Mouse (Mus musculus): ENCODE measurements around the gene Nfib. TPM values are rescaled to one million over a fixed set of nuclear protein-coding genes. Genes with fewer than 3 reads are reported as not detected.

Nfib gene
- total and polyA plus RNA-seq, 2 experiments: 16.4 to 50.0 TPM

DNA sequence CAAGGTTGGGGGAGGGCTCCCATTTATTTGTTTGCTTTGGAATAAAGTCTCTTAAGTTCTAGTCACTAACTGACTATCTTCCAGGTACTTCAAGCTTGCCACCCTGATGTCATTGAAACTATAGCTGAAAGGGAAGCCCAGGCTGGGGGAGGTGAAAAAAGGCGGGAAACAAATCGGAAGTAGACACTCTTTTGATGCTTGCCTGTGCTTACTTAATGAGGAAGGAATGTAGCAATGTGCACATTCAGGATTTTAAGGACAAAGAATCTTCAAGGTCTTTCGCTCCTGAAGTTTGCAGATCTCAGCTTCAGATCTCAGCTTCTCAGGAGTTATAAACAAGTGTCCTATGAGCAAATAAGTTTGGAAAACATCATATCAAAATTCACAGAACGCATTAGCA, 95.9 kb downstream of the Nfib start:
- DNase-seq (ENCODE audit: extremely low read depth, low read depth, low spot score): no peak
- no peaks in the 10 kb centered on the region for H3K4me1 ChIP-seq (ENCODE audit: control insufficient read depth, insufficient read depth, low read length)
- 71% methylated on average over 4 of the region's 4 CpGs for WGBS
- no peaks in the 10 kb centered on the region for H3K36me3 ChIP-seq (ENCODE audit: control insufficient read depth, insufficient read depth, low read length)
- no peak overlapping the region for H3K27ac ChIP-seq (replicated peaks; ENCODE audit: insufficient read depth, low read depth, low read length)
- H3K27me3 ChIP-seq (ENCODE audit: control insufficient read depth, insufficient read depth, low read length): no peaks in the 10 kb centered on the region
- TF ChIP-seq CTCF (IDR thresholded peaks at IDR 0.05; ENCODE audit: low read depth, low read length) (no peak), POLR2A (IDR thresholded peaks at IDR 0.05; ENCODE audit: extremely low read depth, insufficient read depth, low read length) (no peak)
- no peaks in the 10 kb centered on the region for H3K79me2 ChIP-seq (ENCODE audit: control insufficient read depth, insufficient read depth, low read length)
- H3K4me3 ChIP-seq (ENCODE audit: insufficient read depth, low read depth, low read length): no peak overlapping the region
- no peak overlapping the region for H3K9ac ChIP-seq (ENCODE audit: low read depth, low read length)

DNA sequence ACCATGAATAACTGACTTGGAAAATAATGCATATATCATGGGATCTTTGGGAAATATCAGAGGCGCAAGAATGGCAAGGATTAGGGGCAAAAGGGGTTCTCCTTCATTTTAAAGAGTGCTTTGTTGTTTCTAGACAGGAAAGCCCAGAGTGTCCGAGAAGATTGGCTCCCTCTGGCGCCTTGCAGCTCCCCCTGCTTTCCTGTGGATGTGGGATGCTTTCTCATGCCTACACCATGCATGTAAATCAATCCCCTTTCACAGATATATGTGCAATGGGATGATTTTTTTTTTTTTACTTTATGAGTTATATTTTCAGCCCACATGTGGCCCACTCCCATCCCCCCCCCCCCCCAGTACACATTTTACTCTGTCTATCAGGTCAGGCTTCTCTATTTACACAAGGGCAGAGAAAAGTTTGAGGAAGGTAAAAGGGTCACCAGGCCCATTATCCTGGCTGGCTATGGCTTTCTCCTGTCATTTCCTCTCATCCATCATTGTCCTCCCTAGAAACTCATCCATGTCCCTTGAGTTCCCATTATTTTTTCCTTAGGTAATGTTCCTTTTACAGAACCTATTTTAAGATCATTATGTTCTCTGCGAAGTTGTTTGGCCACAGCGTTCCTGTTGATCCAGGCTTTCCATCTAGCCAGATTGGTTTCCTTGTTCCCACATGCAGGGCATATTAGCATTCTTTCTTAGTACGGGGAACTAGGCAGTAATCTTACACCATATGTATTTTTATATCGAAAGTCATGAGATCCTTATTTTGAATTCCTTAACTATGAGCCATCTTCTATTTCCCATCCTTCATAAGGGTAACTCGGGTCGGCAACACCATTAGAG, 96.6 kb downstream of the Nfib start:
- Histone ChIP-seq H3K79me2 (ENCODE audit: control insufficient read depth, insufficient read depth, low read length) (no peaks in the 10 kb centered on the region), H3K4me1 (ENCODE audit: control insufficient read depth, insufficient read depth, low read length) (no peaks in the 10 kb centered on the region), H3K27ac (replicated peaks; ENCODE audit: insufficient read depth, low read depth, low read length) (no peak overlapping the region), H3K9ac (ENCODE audit: low read depth, low read length) (no peak overlapping the region), H3K4me3 (ENCODE audit: insufficient read depth, low read depth, low read length) (no peak overlapping the region), H3K36me3 (ENCODE audit: control insufficient read depth, insufficient read depth, low read length) (no peaks in the 10 kb centered on the region), H3K27me3 (ENCODE audit: control insufficient read depth, insufficient read depth, low read length) (no peaks in the 10 kb centered on the region)
- TF ChIP-seq POLR2A (IDR thresholded peaks at IDR 0.05; ENCODE audit: extremely low read depth, insufficient read depth, low read length): no peak
- no peak for TF ChIP-seq CTCF (IDR thresholded peaks at IDR 0.05; ENCODE audit: low read depth, low read length)
- WGBS: 87% methylated on average over 9 of the region's 9 CpGs
- no peak for DNase-seq (ENCODE audit: extremely low read depth, low read depth, low spot score)

DNA sequence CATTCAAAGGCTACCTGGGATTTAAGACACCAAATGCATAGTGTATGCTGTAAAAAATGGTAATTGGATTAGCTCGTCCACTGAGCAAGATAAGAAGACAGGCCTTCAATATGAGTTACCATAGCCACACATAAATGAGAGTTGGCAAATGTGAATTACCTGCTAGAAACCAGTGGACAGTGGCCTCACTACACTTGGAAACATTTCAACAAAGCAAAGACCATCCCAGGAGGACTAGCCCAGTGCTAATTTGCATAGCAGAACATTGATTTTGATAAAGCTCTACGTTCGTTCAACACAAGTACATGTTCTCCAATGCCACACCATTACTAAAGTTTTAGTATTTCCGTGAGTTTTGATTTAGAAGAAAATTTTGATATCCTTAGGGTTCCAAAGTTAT, 98.3 kb downstream of the Nfib start:
- DNase-seq (ENCODE audit: extremely low read depth, low read depth, low spot score): no peak
- H3K79me2 ChIP-seq (ENCODE audit: control insufficient read depth, insufficient read depth, low read length): no peaks in the 10 kb centered on the region
- H3K4me1 ChIP-seq (ENCODE audit: control insufficient read depth, insufficient read depth, low read length): no peaks in the 10 kb centered on the region
- no peaks in the 10 kb centered on the region for H3K27me3 ChIP-seq (ENCODE audit: control insufficient read depth, insufficient read depth, low read length)
- no peak overlapping the region for H3K27ac ChIP-seq (replicated peaks; ENCODE audit: insufficient read depth, low read depth, low read length)
- H3K4me3 ChIP-seq (ENCODE audit: insufficient read depth, low read depth, low read length): no peak overlapping the region
- WGBS: 88% methylated on average over 4 of the region's 4 CpGs
- H3K9ac ChIP-seq (ENCODE audit: low read depth, low read length): no peak overlapping the region
- no peaks in the 10 kb centered on the region for H3K36me3 ChIP-seq (ENCODE audit: control insufficient read depth, insufficient read depth, low read length)
- TF ChIP-seq CTCF (IDR thresholded peaks at IDR 0.05; ENCODE audit: low read depth, low read length) (no peak), POLR2A (IDR thresholded peaks at IDR 0.05; ENCODE audit: extremely low read depth, insufficient read depth, low read length) (no peak)

DNA sequence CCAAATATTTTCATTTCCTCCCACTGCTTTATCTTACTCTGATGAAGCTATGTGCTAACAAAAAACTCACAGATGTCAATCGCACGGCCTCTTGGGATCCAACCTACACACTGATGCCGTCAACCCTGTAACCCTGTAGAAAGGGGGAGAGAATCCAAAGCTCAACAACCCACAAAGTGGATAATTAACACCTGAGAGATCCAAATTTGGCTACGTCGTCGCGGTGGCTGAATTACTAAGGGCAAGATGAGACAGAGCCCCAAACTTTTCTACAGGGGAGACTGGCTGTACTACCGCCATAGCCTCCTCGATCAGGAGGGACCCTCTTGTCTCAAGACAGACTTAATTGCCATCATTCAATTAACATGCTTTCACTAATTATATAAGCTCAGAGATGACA, 99.2 kb downstream of the Nfib start:
- H3K27ac ChIP-seq (replicated peaks; ENCODE audit: insufficient read depth, low read depth, low read length): no peak overlapping the region
- no peaks in the 10 kb centered on the region for H3K36me3 ChIP-seq (ENCODE audit: control insufficient read depth, insufficient read depth, low read length)
- H3K4me1 ChIP-seq (ENCODE audit: control insufficient read depth, insufficient read depth, low read length): no peaks in the 10 kb centered on the region
- no peak overlapping the region for H3K4me3 ChIP-seq (ENCODE audit: insufficient read depth, low read depth, low read length)
- no peak for TF ChIP-seq POLR2A (IDR thresholded peaks at IDR 0.05; ENCODE audit: extremely low read depth, insufficient read depth, low read length)
- TF ChIP-seq CTCF (IDR thresholded peaks at IDR 0.05; ENCODE audit: low read depth, low read length): no peak
- H3K27me3 ChIP-seq (ENCODE audit: control insufficient read depth, insufficient read depth, low read length): no peaks in the 10 kb centered on the region
- no peaks in the 10 kb centered on the region for H3K79me2 ChIP-seq (ENCODE audit: control insufficient read depth, insufficient read depth, low read length)
- WGBS: 94% methylated on average over 9 of the region's 9 CpGs
- DNase-seq (ENCODE audit: extremely low read depth, low read depth, low spot score): no peak
- H3K9ac ChIP-seq (ENCODE audit: low read depth, low read length): no peak overlapping the region

DNA sequence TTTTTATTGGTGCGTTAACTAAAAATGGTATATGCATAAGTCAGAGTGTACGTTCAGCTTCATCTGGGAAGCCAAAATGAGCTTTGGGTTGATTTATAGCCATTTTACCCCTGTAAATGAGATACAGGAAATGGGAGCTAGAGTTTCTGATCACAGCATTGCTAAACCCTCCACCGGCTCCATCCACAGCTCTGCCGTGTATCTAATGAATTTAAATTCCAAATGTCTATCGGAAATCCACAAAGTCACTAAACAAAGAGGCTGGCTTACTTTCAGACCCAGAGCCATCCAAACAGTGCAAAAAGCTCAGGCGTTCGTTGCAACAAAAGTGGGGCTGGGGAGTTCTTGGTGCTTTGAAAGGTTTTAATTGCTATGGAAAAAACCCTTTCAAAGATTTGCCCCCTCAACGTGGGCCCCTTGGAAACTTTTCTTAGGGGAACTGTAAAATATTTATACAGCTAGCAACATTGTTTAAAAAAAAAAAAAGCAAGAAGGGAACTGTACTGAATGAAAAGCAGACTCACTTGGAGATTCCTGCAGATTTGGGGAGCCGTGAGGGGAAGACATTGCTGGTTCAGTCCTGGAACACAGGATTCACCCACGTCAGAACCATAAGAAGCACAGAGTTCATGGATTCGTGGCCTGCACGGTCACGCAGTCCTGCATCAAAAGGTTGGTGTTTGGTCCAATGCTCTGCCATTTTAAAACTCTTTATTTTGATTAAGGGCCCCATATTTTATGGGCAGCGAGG, 100.3 kb downstream of the Nfib start:
- Histone ChIP-seq H3K27me3 (ENCODE audit: control insufficient read depth, insufficient read depth, low read length) (no peaks in the 10 kb centered on the region), H3K9ac (ENCODE audit: low read depth, low read length) (no peak overlapping the region), H3K79me2 (ENCODE audit: control insufficient read depth, insufficient read depth, low read length) (no peaks in the 10 kb centered on the region), H3K4me3 (ENCODE audit: insufficient read depth, low read depth, low read length) (no peak overlapping the region), H3K36me3 (ENCODE audit: control insufficient read depth, insufficient read depth, low read length) (no peaks in the 10 kb centered on the region), H3K4me1 (ENCODE audit: control insufficient read depth, insufficient read depth, low read length) (no peaks in the 10 kb centered on the region), H3K27ac (replicated peaks; ENCODE audit: insufficient read depth, low read depth, low read length) (no peak overlapping the region)
- WGBS: 89% methylated on average over 14 of the region's 14 CpGs
- DNase-seq (ENCODE audit: extremely low read depth, low read depth, low spot score): no peak
- TF ChIP-seq CTCF (IDR thresholded peaks at IDR 0.05; ENCODE audit: low read depth, low read length) (no peak), POLR2A (IDR thresholded peaks at IDR 0.05; ENCODE audit: extremely low read depth, insufficient read depth, low read length) (no peak)

DNA sequence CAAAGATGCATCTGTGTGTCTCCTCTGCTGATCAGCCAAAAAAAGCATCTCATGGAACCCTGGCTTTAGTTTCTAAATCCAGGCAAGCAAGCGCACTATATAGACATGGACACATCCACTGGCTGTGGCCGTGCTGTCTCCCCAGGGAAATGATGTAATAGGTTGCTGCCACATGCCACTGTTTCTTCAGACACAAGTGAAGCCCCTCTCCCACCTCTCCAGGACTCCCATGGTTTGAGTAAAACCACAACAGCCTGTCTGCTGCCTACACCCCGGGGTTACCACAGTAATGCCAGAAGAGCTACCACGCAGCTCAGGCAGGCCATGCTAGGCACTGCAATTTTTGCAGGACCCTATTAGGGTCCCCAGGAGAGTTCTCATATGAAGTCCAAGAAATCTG, 101.0 kb downstream of the Nfib start:
- Histone ChIP-seq H3K27ac (replicated peaks; ENCODE audit: insufficient read depth, low read depth, low read length) (no peak overlapping the region), H3K9ac (ENCODE audit: low read depth, low read length) (no peak overlapping the region), H3K4me1 (ENCODE audit: control insufficient read depth, insufficient read depth, low read length) (no peaks in the 10 kb centered on the region), H3K79me2 (ENCODE audit: control insufficient read depth, insufficient read depth, low read length) (no peaks in the 10 kb centered on the region), H3K4me3 (ENCODE audit: insufficient read depth, low read depth, low read length) (no peak overlapping the region), H3K27me3 (ENCODE audit: control insufficient read depth, insufficient read depth, low read length) (no peaks in the 10 kb centered on the region), H3K36me3 (ENCODE audit: control insufficient read depth, insufficient read depth, low read length) (no peaks in the 10 kb centered on the region)
- TF ChIP-seq CTCF (IDR thresholded peaks at IDR 0.05; ENCODE audit: low read depth, low read length): no peak
- TF ChIP-seq POLR2A (IDR thresholded peaks at IDR 0.05; ENCODE audit: extremely low read depth, insufficient read depth, low read length): no peak
- DNase-seq (ENCODE audit: extremely low read depth, low read depth, low spot score): no peak
- WGBS: 88% methylated on average over 4 of the region's 4 CpGs

Data from liver, adult 2 months (tissue).